Mouse (Mus musculus) G1E (cell line): ENCODE measurements around the gene Csad.

Source experiments
- CTCF ChIP-seq: IDR thresholded peaks from 2 replicates; pipeline ENCODE4 v1.5.1; 2012; ENCODE audit warnings: low read depth, low read length, inconsistent platforms, mixed read lengths
- GATA1 ChIP-seq: IDR thresholded peaks from 2 replicates; pipeline ENCODE4 v1.6.1; 2012; ENCODE audit warnings: borderline replicate concordance, low read length, inconsistent platforms, mixed read lengths

DNA sequence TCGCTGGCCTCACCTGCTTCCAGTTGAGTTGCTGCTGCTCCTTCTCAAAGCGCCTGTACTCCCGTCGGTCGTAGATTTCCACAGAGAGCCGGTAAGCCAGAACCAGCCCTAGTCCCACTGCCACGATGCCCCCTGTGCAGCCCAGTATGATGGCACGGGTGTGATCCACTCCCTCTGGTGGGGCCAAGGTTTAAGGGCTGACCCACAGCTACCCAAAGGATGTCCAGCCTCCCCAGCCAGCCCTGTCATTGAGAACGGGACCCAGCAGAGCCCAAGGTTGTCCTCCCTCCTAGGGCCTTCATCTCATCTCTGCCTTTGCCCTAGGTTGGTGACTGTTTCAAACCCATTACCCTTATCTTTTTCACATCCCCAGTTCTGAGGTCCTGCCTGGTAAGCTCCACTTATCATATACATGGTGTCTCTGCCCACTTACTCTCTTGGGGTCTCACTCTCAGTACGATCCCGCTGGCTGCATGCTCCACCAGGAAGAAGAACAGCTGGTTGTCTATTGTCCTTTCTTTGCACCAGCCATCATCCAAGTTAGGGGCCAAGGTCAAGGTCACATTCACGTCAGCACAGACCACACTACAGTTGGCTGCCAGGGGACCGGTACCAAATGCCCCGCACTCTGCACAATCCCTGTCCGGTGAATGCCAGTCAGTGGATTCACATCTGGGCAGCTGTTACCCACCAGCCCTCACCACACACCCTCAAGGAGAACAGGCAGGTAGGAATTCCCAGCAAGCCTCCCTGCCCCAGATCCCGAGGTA is 12.1 kb upstream of the Csad start:
- TF ChIP-seq GATA1: no peak
- no peak for TF ChIP-seq CTCF
